Mouse (Mus musculus): ENCODE data around the gene Sec24a. TPM values are rescaled to one million over a fixed set of nuclear protein-coding genes. Genes with fewer than 3 reads are reported as not detected.
A peak's percentile ranks its signal among the peaks of the same experiment; 100 is the strongest.
"Not testable (repeated sequence)": the region's sequence is repeated elsewhere in the genome, so short reads cannot be mapped to it uniquely, and the experiment has no call there.

Gene Sec24a
- total RNA-seq, 2 experiments from 2014 or later = 24.4 to 25.8 TPM

GRCm38 (mm10) chr11:51703379-51703998 lies 59.9 kb downstream of the Sec24a start:
- peak in 1 of 2 experiments; percentile 46 for DNase-seq (ENCODE audit: extremely low spot score in 1 of 2, low spot score in 2 of 2)
- intact Hi-C loops (cut with DNase I) = no loop called here

GRCm38 (mm10) chr11:51702831-51703230 lies 60.6 kb downstream of the Sec24a start:
- intact Hi-C loops (cut with DNase I) = no loop called here
- DNase-seq (ENCODE audit: extremely low spot score in 1 of 2, low spot score in 2 of 2) = no peak

DNA sequence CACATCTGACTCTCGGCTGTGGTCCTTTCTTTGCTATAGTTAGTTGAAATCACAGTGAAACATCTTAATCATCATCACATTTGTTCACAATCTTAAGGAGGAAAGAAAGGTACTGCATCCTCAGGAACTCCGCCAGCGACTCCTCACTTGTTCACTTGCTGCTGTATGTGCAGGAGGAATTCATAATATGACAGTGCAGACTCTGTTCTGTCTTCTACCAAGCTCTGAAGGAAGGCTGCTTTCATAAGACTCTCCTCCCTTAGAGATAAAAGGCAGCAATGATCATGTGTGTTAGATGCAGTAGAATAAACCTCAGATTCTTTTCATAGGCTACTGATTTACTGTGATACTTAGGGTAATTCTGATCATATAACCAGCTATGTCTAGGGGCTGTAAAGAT lies 68.5 kb downstream of the Sec24a start:
- DNase-seq (ENCODE audit: extremely low spot score in 1 of 2, low spot score in 2 of 2) = no peak
- intact Hi-C loops (cut with DNase I) = loop anchor here (5.0 kb wide), 1 partner anchor 37 kb away; no protein-coding TSS in a partner anchor

GRCm38 (mm10) chr11:51690597-51690996 lies 72.8 kb downstream of the Sec24a start:
- intact Hi-C loops (cut with DNase I); DNase-seq (ENCODE audit: extremely low spot score in 1 of 2, low spot score in 2 of 2): not testable (repeated sequence)

- intact Hi-C loops (cut with DNase I) = loop anchor here (10.0 kb wide), 1 partner anchor 405 kb away; the partner anchor contains the start of gene Col23a1
- no peak for DNase-seq (ENCODE audit: extremely low spot score in 1 of 2, low spot score in 2 of 2)
Measured at GRCm38 (mm10) chr11:51689343-51689742, 74.1 kb downstream of the Sec24a start.

GRCm38 (mm10) chr11:51688330-51689328 lies 74.8 kb downstream of the Sec24a start, which contains the start of gene 0610009B22Rik:
Gene 0610009B22Rik, minus strand, starts transcription at chr11:51688874.
- intact Hi-C loops (cut with DNase I) = loop anchor here (10.0 kb wide), 1 partner anchor 404 kb away; the partner anchor contains the start of gene Col23a1
- peak; percentile 99 to 100 for DNase-seq (ENCODE audit: extremely low spot score in 1 of 2, low spot score in 2 of 2)

- no peak for DNase-seq (ENCODE audit: extremely low spot score in 1 of 2, low spot score in 2 of 2)
- intact Hi-C loops (cut with DNase I) = loop anchor here (2.0 to 10.0 kb wide), 2 partner anchors 63 to 397 kb away; partner anchors contain the start of genes Col23a1 and Nhp2
Measured at GRCm38 (mm10) chr11:51681976-51682374, 81.5 kb downstream of the Sec24a start.

- intact Hi-C loops (cut with DNase I) = loop anchor here (2.0 to 10.0 kb wide), 2 partner anchors 63 to 397 kb away; partner anchors contain the start of genes Col23a1 and Nhp2
- DNase-seq (ENCODE audit: extremely low spot score in 1 of 2, low spot score in 2 of 2) = peak; percentile 75 to 91
Measured at GRCm38 (mm10) chr11:51681324-51681975, 82.0 kb downstream of the Sec24a start.

GRCm38 (mm10) chr11:51679466-51679865 lies 84.0 kb downstream of the Sec24a start:
- DNase-seq (ENCODE audit: extremely low spot score in 1 of 2, low spot score in 2 of 2) = no peak
- intact Hi-C loops (cut with DNase I) = no loop called here

- intact Hi-C loops (cut with DNase I) = no loop called here
- no peak for DNase-seq (ENCODE audit: extremely low spot score in 1 of 2, low spot score in 2 of 2)
Measured at GRCm38 (mm10) chr11:51677737-51678418, 85.6 kb downstream of the Sec24a start.

DNA sequence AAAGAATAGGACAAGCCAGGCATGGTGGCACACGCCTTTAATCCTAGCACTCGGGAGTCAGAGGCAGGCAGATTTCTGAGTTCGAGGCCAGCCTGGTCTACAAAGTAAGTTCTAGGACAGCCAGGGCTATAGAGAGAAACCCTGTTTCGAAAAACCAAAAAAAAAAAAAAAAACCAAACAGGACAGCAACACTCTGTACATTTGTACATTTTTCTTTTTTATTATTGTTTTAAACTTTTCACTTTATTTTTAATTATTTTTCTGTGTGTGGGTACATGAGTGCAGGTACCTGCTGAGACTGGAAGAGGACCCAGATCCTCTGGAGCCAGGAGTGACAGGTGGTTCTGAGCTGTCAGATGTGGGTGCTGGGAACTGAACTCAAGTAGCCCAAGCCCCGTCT lies 88.0 kb downstream of the Sec24a start:
- intact Hi-C loops (cut with DNase I) = no loop called here
- DNase-seq (ENCODE audit: extremely low spot score in 1 of 2, low spot score in 2 of 2) = no peak

DNA sequence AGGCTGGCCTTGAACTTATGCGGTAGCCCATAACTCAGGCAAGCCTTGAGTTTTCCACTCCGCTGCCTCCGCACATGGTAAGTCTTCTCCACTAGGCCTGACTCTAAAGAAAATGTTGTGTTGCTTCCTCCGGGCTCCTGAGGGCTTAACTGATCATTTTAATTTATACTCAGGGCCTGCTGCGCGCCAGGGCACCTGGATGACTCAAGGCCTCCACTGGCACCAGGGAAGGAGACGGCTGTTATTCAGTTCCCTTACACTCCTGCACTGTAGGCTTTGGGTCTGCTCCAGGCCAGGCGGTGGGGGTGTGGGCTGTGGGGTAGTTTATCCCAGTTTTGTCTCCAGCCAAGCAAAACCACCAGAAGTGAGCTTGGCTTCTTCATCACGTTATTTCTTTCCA lies 90.1 kb downstream of the Sec24a start:
- intact Hi-C loops (cut with DNase I) = no loop called here
- peak in 1 of 2 experiments; percentile 55 for DNase-seq (ENCODE audit: extremely low spot score in 1 of 2, low spot score in 2 of 2)

DNA sequence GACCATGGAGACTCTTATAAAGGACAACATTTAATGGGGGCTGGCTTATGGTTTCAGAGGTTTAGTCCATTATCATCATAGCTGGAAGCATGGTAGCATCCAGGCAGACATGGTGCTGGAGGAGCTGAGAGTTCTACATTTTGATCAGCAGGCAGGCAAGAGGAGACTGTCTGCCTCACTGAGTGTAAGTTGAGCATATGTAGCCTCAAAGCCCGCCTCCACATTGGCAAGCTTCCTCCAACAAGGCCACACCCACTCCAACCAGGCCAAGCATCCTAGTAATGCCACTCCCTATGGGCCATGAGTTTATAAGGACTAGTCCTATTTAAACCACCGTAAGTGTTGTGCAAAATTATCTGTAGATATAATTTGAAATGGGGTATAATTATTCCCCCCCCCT lies 92.1 kb downstream of the Sec24a start:
- DNase-seq (ENCODE audit: extremely low spot score in 1 of 2, low spot score in 2 of 2) = no peak
- intact Hi-C loops (cut with DNase I) = no loop called here

DNA sequence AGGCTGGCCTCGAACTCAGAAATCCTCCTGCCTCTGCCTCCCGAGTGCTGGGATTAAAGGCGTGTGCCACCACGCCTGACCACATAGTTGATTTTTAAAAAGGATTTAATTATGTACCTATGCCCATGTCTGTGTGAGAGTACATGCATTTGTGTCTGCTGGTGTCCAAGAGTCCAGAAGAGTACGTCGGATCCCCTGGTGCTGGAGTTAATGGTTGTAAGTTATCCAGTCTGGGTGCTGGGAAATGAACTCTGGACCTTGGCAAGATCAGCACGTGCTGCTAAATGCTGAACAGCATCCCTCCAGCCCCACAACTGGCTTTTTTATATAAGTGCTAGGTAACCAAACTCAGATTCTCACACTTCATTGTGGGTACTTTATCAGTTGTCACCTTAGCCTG lies 92.6 kb downstream of the Sec24a start:
- intact Hi-C loops (cut with DNase I) = no loop called here
- no peak for DNase-seq (ENCODE audit: extremely low spot score in 1 of 2, low spot score in 2 of 2)

- DNase-seq (ENCODE audit: extremely low spot score in 1 of 2, low spot score in 2 of 2); intact Hi-C loops (cut with DNase I): not testable (repeated sequence)
Measured at GRCm38 (mm10) chr11:51664747-51665146, 98.7 kb downstream of the Sec24a start.

GRCm38 (mm10) chr11:51662632-51663031 lies 100.8 kb downstream of the Sec24a start:
- intact Hi-C loops (cut with DNase I) = no loop called here
- no peak for DNase-seq (ENCODE audit: extremely low spot score in 1 of 2, low spot score in 2 of 2)

DNA sequence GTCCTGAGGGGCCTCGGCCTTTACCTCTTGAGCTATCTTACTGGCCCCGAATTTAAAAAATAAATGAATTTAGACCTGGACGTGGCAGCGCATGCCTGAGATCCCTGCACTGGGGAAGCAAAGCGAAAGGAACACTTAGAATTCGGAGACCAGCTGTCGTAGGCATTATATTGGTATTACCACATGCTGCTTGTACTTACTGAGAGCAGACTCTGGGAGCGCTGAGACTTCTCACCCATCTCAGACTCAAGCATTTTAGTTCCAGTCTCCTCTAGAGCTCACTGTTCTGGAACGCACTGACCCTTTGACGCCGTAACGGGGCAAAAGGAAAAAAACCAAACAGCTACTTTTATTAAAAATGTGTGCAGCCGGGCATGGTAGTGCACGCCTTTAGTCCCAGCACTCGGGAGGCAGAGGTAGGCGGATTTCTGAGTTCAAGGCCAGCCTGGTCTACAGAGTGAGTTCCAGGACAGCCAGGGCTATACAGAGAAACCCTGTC lies 101.5 kb downstream of the Sec24a start:
- intact Hi-C loops (cut with DNase I) = no loop called here
- DNase-seq (ENCODE audit: extremely low spot score in 1 of 2, low spot score in 2 of 2) = no peak

- intact Hi-C loops (cut with DNase I) = no loop called here
- peak in 1 of 2 experiments; percentile 62 for DNase-seq (ENCODE audit: extremely low spot score in 1 of 2, low spot score in 2 of 2)
Measured at GRCm38 (mm10) chr11:51658705-51659104, 104.7 kb downstream of the Sec24a start.
